Mouse (Mus musculus) erythroid progenitor cell, adult 5-6 weeks (primary cell): ENCODE results near the gene Hpcal1. TPM values are rescaled to one million over a fixed set of nuclear protein-coding genes. Genes with fewer than 3 reads are reported as not detected.

Experiments
- ATAC-seq: replicated peaks from 2 replicates; pipeline ENCODE4 v1.8.0; 2016; ENCODE audit warnings: moderate number of reproducible peaks, mild to moderate bottlenecking, moderate TSS enrichment, inconsistent platforms; ENCODE audit not compliant: poor library complexity, low FRiP score, severe bottlenecking
- total RNA-seq, 2 experiments: library from RNA; stranded (forward) in 1 of 2; stranded (reverse) in 1 of 2; fragments of 150-400 nt in 1 of 2; fragments of 186-747, 209-891 nt in 1 of 2; gene quantifications; 2 replicates each; pipeline versions ENCODE4 v1.2.3 to v1.2.4; 2015 to 2017; ENCODE audit warnings: low replicate concordance in 2 of 2

Hpcal1 gene
- total RNA-seq, 2 experiments from 2014 or later = 3.6 to 27.2 TPM

- ATAC-seq = no peak
Observed at GRCm38 (mm10) chr12:17733114-17733904, 42.7 kb downstream of the Hpcal1 start.

- no peak for ATAC-seq
Observed at GRCm38 (mm10) chr12:17736396-17736795, 45.7 kb downstream of the Hpcal1 start.

- ATAC-seq = no peak
Observed at GRCm38 (mm10) chr12:17736859-17737577, 46.4 kb downstream of the Hpcal1 start.

- ATAC-seq = no peak
Observed at GRCm38 (mm10) chr12:17737808-17738207, 47.2 kb downstream of the Hpcal1 start.

- ATAC-seq = no peak
Observed at GRCm38 (mm10) chr12:17738473-17738872, 47.8 kb downstream of the Hpcal1 start.

- no peak for ATAC-seq
Observed at GRCm38 (mm10) chr12:17740226-17740625, 49.6 kb downstream of the Hpcal1 start.

- no peak for ATAC-seq
Observed at GRCm38 (mm10) chr12:17741637-17742364, 51.1 kb downstream of the Hpcal1 start.

GRCm38 (mm10) chr12:17742571-17743321 lies 52.1 kb downstream of the Hpcal1 start:
- ATAC-seq = no peak

- no peak for ATAC-seq
Observed at GRCm38 (mm10) chr12:17745431-17745830, 54.8 kb downstream of the Hpcal1 start.

GRCm38 (mm10) chr12:17746725-17747124 lies 56.1 kb downstream of the Hpcal1 start:
- ATAC-seq = no peak

- no peak for ATAC-seq
Observed at GRCm38 (mm10) chr12:17747191-17748154, 56.8 kb downstream of the Hpcal1 start.

GRCm38 (mm10) chr12:17748155-17748529 lies 57.5 kb downstream of the Hpcal1 start:
- no peak for ATAC-seq

GRCm38 (mm10) chr12:17749784-17750183 lies 59.1 kb downstream of the Hpcal1 start:
- ATAC-seq = no peak

GRCm38 (mm10) chr12:17750500-17750899 lies 59.8 kb downstream of the Hpcal1 start:
- ATAC-seq = no peak

- no peak for ATAC-seq
Observed at GRCm38 (mm10) chr12:17752828-17753227, 62.2 kb downstream of the Hpcal1 start.

GRCm38 (mm10) chr12:17754771-17755170 lies 64.1 kb downstream of the Hpcal1 start:
- ATAC-seq = no peak

- ATAC-seq = no peak
Observed at GRCm38 (mm10) chr12:17756891-17757290, 66.2 kb downstream of the Hpcal1 start.

- ATAC-seq = no peak
Observed at GRCm38 (mm10) chr12:17762286-17762933, 71.8 kb downstream of the Hpcal1 start.
